Mouse (Mus musculus) E14TG2a.4 (cell line): Measurements from ENCODE around the gene Tmem210.
"Not testable (repeated sequence)": the region's sequence is repeated elsewhere in the genome, so short reads cannot be mapped to it uniquely, and the experiment has no call there.

Experiments used
- CTCF ChIP-seq: conservative IDR thresholded peaks from 2 replicates; pipeline ENCODE4 v1.5.1; 2014; ENCODE audit warnings: low read length
- NANOG ChIP-seq: IDR thresholded peaks from 2 replicates; pipeline ENCODE4 v1.6.1; 2014; ENCODE audit warnings: borderline replicate concordance, low read length, mixed read lengths
- POU5F1 ChIP-seq: IDR thresholded peaks from 2 replicates; pipeline ENCODE4 v1.6.1; 2014; ENCODE audit warnings: low read length, borderline replicate concordance

DNA sequence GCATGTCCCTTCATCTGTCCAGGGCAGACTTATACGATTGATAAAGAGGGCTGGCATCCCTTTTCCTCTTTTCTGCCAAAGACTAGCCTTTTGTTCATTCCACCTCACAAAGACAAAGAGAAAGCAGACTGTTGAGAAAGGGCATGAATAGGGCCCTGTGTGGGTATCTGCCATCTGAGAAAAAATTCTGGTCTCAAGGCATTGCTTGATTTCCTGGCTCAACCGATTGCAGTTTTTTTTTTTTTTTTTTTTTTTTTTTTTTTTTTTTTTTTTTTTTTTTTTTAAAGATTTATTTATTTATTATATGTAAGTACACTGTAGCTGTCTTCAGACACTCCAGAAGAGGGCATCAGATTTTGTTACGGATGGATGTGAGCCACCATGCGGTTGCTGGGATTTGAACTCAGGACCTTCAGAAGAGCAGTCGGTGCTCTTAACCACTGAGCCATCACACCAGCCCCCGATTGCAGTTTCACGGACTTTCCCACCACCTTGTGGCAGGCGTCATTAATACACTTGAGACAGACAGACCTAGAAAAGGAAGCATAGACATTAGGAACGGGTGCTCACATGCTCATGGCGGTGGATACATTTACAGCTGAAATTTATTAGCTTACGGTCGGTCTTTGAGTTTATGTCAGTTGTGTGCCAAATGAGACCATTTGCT, 31.4 kb upstream of the Tmem210 start:
- TF ChIP-seq CTCF, POU5F1, NANOG: not testable (repeated sequence)
